Mouse (Mus musculus) liver, embryonic 13.5 days (tissue): ENCODE measurements around the gene Prune1. TPM values are rescaled to one million over a fixed set of nuclear protein-coding genes. Genes with fewer than 3 reads are reported as not detected.

Experiments
- ATAC-seq: fragments of 200-750 bp; cut with Nextera tagmentation; 2 replicates; pipeline ENCODE4 v1.8.0; 2017; ENCODE audit warnings: low read depth, mild to moderate bottlenecking, moderate number of reproducible peaks, moderate library complexity
- DNase-seq: peaks from one replicate; pipeline ENCODE4 v3.0.0; 2022
- H3K27ac ChIP-seq: fragments of 300-500 bp; sonication (generic); 2 replicates; pipeline ENCODE4 v1.5.1; 2015; ENCODE audit warnings: moderate library complexity, mild to moderate bottlenecking, inconsistent platforms
- H3K27me3 ChIP-seq: fragments of 300-500 bp; sonication (generic); 2 replicates; pipeline ENCODE4 v1.6.1; 2015; ENCODE audit warnings: mild to moderate bottlenecking, inconsistent platforms
- H3K36me3 ChIP-seq: fragments of 300-500 bp; sonication (generic); 2 replicates; pipeline ENCODE4 v1.6.1; 2015; ENCODE audit warnings: mild to moderate bottlenecking, inconsistent platforms
- H3K4me1 ChIP-seq: fragments of 300-500 bp; sonication (generic); replicated peaks from 2 replicates; pipeline ENCODE4 v1.6.1; 2015; ENCODE audit warnings: inconsistent platforms
- H3K4me2 ChIP-seq: fragments of 300-500 bp; sonication (generic); 2 replicates; pipeline ENCODE4 v1.6.1; 2015; ENCODE audit warnings: inconsistent platforms, mild to moderate bottlenecking, moderate library complexity
- H3K4me3 ChIP-seq: fragments of 300-500 bp; sonication (generic); replicated peaks from 2 replicates; pipeline ENCODE4 v1.5.1; 2015; ENCODE audit warnings: mild to moderate bottlenecking, inconsistent platforms
- H3K9ac ChIP-seq: fragments of 300-500 bp; sonication (generic); 2 replicates; pipeline ENCODE4 v1.6.1; 2015; ENCODE audit warnings: mild to moderate bottlenecking, inconsistent platforms
- H3K9me3 ChIP-seq: fragments of 300-500 bp; sonication (generic); replicated peaks from 2 replicates; pipeline ENCODE4 v1.6.1; 2016; ENCODE audit warnings: inconsistent platforms
- WGBS: fragments of 180-500 bp; shearing (Covaris S2); methylation state at CpG from one replicate; pipeline ENCODE4 v1.1.7; 2015; ENCODE audit not compliant: insufficient replicate concordance; 5-methylcytosine and 5-hydroxymethylcytosine counted together
- polyA plus RNA-seq: library from polyadenylated mRNA; unstranded; fragments of >200 nt; fragmentation: Nextera tagmentation; extraction: Ambion mirVana; gene quantifications from 2 replicates; pipeline ENCODE4 v1.2.1, GENCODE M21; 2015

Prune1 gene
- polyA plus RNA-seq, 1 experiment from 2014 or later = 8.6 TPM

DNA sequence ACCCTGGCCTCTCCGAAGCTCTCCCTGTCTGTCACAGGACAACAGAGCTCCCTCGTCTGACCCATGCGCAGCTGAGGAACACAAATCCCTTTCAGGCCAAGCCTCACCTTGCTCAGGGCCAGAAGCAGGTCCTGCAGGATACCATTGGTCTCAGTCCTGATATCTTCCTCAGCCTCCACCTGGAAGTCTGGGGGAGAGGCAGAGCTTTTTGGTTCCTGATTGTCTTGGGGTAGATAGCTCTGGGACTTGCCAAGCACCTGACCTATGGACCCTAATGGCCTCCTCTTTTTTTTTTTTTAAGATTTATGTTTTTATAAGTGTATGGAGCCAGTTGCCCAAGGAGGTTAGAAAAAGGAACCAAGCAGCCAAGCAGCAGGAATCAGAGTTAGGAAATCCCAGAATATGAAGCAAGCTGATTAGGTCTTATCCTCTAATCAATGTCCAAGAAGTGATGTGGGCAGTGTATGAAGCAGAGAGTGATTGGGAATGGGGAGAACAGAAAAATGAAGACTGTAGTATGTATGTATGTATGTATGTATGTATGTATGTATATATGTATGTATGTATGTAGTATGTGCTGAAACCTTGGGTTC, 19.4 kb upstream of the Prune1 start:
- ATAC-seq = no peak
- H3K27ac ChIP-seq = no peak overlapping the region
- H3K4me3 ChIP-seq = no peak overlapping the region
- DNase-seq = no peak
- WGBS = 76% methylated on average over 3 of the region's 3 CpGs
- no peak overlapping the region for H3K4me2 ChIP-seq
- no peaks in the 10 kb centered on the region for H3K9me3 ChIP-seq
- H3K27me3 ChIP-seq = no peaks in the 10 kb centered on the region
- H3K9ac ChIP-seq = no peak overlapping the region
- peaks cover 21% of the 10 kb centered on the region for H3K36me3 ChIP-seq
- peaks cover 18% of the 10 kb centered on the region for H3K4me1 ChIP-seq

DNA sequence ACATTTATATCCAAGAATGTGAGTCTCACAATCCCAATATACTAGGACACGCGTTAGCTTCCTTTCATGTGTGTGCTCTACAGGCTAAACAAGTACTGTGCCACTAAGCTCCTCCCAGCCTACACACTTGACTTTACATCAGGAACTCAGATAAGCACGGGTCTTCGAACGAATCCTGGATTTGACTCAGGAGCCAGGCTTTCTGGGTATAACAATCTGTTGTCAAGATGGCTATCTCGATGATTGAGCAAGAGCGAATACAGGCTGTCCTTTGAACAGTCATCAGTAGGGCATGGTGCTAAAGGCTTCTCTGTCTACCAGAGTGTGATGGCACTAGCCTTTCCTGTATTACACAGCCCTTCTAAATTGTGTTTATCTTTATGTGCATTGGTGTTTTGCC, 16.1 kb upstream of the Prune1 start:
- ATAC-seq (no peak), DNase-seq (no peak)
- WGBS = 50% methylated on average over 7 of the region's 7 CpGs
- H3K9ac ChIP-seq = no peak overlapping the region
- peaks cover 39% of the 10 kb centered on the region for H3K36me3 ChIP-seq
- H3K4me3 ChIP-seq = no peak overlapping the region
- no peaks in the 10 kb centered on the region for H3K27me3 ChIP-seq
- H3K9me3 ChIP-seq = no peaks in the 10 kb centered on the region
- H3K4me2 ChIP-seq = no peak overlapping the region
- peak overlapping the region; percentile 41; the same call in 1 of the 2 replicates for H3K27ac ChIP-seq
- H3K4me1 ChIP-seq = peaks cover 47% of the 10 kb centered on the region

DNA sequence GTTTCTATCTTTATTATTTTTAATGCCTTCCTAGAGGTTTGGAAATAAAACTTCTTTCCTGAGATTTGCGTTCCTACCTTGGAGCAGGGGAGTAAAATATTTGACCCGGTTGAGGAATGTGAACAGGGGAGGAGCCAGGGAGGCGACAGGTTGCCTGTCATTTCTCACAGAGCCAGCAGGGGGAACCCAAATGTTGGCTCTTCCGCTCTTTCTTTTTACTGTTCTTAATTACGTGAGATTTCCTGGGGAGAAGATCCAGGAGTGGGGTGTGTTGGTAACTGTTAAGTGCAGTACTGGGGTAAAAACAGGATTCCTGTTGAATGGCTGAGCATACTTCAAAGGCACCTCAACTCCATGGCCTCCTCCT, 14.2 kb upstream of the Prune1 start:
- no peak for DNase-seq
- H3K36me3 ChIP-seq = peaks cover 45% of the 10 kb centered on the region

DNA sequence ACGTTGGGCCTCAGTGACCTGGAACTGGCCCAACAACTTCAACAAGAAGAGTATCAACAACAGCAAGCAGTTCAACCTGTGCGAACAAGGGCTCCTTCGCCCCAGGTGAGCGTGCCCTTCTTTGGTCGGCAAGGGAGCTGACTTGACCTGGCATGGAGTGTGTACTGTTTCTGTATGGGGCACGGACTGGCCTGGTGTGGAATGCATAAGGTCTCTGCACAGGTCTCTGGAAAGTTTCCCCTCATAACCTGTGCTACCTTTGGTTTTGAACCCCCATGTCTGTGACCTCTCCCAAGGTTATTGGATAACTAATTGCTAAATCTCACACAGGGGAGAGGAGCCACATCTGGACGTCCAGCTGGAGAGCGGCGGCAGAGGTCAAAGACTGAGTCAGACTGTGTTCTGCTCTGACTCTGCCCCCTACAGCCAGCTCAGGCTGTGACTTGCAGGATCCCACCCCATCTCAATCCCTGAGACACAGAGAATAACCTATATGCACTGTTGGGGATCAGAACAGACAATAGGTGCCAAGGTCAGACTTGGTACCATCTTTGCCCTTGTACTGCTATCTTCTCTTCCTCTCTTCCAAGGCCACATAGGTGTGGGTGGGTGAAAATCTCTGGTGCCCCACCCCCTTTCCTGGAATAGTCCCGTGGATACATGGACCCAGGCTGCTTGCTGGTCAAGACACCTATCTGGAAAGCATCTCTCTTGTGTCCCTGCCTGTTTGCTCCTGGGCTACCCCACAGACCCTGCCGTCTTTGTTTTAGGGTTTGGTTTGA, 13.6 kb upstream of the Prune1 start:
- Histone ChIP-seq H3K27ac (peak overlapping the region; percentile 49; the same call in 1 of the 2 replicates), H3K9ac (no peak overlapping the region; the same call in 1 of the 2 replicates)

More for the DNA sequence above, 14.2 kb upstream of the Prune1 start:
- Histone ChIP-seq H3K9me3 (no peaks in the 10 kb centered on the region), H3K9ac (no peak overlapping the region; the same call in 1 of the 2 replicates), H3K27me3 (no peaks in the 10 kb centered on the region), H3K4me2 (no peak overlapping the region), H3K4me1 (peaks cover 53% of the 10 kb centered on the region), H3K4me3 (no peak overlapping the region), H3K27ac (no peak overlapping the region; the same call in 1 of the 2 replicates)
- 20% methylated on average over 5 of the region's 5 CpGs for WGBS
- no peak for ATAC-seq

DNA sequence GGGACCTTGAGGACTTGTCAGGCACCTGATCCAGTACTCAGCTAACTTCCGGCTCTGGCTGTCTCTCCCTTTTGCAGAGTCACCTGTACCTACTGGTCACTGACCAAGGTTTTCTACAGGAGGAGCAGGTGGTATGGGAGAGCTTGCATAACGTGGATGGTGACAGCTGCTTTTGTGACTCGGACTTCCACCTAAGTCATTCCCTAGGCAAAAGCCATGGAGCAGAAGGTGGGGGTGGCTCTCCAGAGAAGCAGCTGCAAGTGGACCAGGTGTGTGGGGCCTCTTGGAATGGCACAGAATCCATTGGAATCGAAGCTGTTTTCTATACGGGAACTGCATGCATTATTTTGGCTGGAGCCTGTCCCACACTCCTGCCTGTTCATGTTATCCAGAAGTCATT, 12.8 kb upstream of the Prune1 start:
- no peak overlapping the region for H3K27ac ChIP-seq
- DNase-seq (no peak), ATAC-seq (no peak)
- H3K9ac ChIP-seq = no peak overlapping the region
- no peak overlapping the region for H3K4me2 ChIP-seq
- no peaks in the 10 kb centered on the region for H3K9me3 ChIP-seq
- no peak overlapping the region for H3K4me3 ChIP-seq
- WGBS = 74% methylated on average over 5 of the region's 5 CpGs
- peaks cover 52% of the 10 kb centered on the region for H3K36me3 ChIP-seq
- no peaks in the 10 kb centered on the region for H3K27me3 ChIP-seq
- H3K4me1 ChIP-seq = peaks cover 54% of the 10 kb centered on the region

More for the DNA sequence above, 13.6 kb upstream of the Prune1 start:
- ATAC-seq (peak; percentile 38; the same call in 1 of the 2 replicates), DNase-seq (no peak)
- peaks cover 54% of the 10 kb centered on the region for H3K4me1 ChIP-seq
- no peaks in the 10 kb centered on the region for H3K27me3 ChIP-seq
- H3K36me3 ChIP-seq = peaks cover 50% of the 10 kb centered on the region
- no peak overlapping the region for H3K4me2 ChIP-seq
- WGBS = 69% methylated on average over 11 of the region's 11 CpGs
- no peak overlapping the region for H3K4me3 ChIP-seq
- no peaks in the 10 kb centered on the region for H3K9me3 ChIP-seq

DNA sequence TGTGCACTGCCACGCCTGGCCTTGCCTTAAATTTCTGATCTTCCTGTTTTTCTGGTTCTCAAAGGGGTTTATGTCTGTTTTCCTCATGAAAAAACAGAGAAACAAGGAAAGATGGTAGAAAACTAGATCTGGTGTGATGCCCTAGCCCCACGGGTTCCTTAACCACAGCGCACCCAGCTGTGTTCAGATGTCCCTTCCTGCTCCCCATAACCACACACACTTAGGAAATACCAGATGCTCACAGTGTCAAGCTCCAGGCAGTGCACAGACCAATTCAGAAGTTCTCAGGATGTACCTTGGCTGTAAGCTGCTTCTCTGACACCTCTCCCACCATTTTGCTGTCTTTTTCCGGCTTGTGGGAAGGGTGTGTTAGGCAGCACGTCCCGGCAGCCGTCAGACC, 12.4 kb upstream of the Prune1 start:
- Histone ChIP-seq H3K9me3 (no peaks in the 10 kb centered on the region), H3K4me3 (no peak overlapping the region), H3K27me3 (no peaks in the 10 kb centered on the region), H3K27ac (peak overlapping the region; percentile 60), H3K9ac (no peak overlapping the region), H3K4me1 (peaks cover 54% of the 10 kb centered on the region), H3K4me2 (no peak overlapping the region), H3K36me3 (peaks cover 56% of the 10 kb centered on the region)
- DNase-seq (no peak), ATAC-seq (no peak)
- WGBS = 66% methylated on average over 7 of the region's 7 CpGs

DNA sequence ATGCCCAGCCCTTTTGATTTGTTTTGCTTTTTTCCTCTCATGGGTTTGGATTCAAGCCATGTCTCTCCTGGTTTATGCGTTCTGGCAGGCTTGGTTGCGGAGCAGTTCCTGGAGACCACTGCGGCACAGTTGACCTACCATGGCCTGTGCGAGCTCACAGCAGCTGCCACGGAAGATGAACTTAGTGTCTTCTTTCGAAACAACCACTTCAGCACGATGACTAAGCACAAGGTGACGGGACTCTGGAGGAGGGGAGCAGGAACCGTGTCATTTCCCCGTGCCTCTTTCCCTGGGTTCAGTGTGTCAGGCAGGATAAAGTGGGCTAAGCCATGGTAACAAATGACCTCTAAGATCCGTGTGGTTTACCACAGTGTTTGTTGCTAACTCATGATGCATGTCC, 11.7 kb upstream of the Prune1 start:
- peak; percentile 32; the same call in 1 of the 2 replicates for ATAC-seq

DNA sequence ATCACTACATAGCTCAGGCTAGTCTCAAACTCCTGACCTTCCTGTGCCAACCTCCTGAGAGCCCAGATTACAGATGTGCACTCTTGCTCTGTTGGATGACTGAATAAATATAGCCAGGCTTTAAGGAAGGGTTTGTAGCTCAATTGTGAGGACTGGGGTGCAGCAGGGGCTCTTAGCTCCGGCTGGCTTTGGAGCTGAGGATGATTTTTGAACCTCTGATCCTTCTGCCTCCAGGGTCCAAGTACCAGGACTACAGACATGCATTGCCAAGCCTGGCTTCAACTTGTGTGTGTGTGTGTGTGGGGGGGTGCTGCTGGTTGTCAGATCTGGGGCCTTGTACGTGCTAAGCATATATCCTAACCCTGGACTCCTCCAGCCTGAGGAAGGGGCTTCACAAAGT, 11.0 kb upstream of the Prune1 start:
- no peak for DNase-seq
- H3K27ac ChIP-seq = peak overlapping the region; percentile 65
- no peak overlapping the region for H3K4me3 ChIP-seq
- peaks cover 68% of the 10 kb centered on the region for H3K36me3 ChIP-seq
- H3K9ac ChIP-seq = no peak overlapping the region
- no peaks in the 10 kb centered on the region for H3K9me3 ChIP-seq
- no peak for ATAC-seq
- no peak overlapping the region for H3K4me2 ChIP-seq
- WGBS = 60% methylated on average over 2 of the region's 2 CpGs
- peaks cover 52% of the 10 kb centered on the region for H3K4me1 ChIP-seq
- no peaks in the 10 kb centered on the region for H3K27me3 ChIP-seq

More for the DNA sequence above, 11.7 kb upstream of the Prune1 start:
- Histone ChIP-seq H3K9me3 (no peaks in the 10 kb centered on the region), H3K27me3 (no peaks in the 10 kb centered on the region), H3K4me2 (no peak overlapping the region), H3K4me3 (no peak overlapping the region), H3K27ac (peak overlapping the region; percentile 65), H3K36me3 (peaks cover 62% of the 10 kb centered on the region), H3K4me1 (peaks cover 54% of the 10 kb centered on the region), H3K9ac (no peak overlapping the region)
- WGBS = 24% methylated on average over 11 of the region's 11 CpGs
- no peak for DNase-seq

DNA sequence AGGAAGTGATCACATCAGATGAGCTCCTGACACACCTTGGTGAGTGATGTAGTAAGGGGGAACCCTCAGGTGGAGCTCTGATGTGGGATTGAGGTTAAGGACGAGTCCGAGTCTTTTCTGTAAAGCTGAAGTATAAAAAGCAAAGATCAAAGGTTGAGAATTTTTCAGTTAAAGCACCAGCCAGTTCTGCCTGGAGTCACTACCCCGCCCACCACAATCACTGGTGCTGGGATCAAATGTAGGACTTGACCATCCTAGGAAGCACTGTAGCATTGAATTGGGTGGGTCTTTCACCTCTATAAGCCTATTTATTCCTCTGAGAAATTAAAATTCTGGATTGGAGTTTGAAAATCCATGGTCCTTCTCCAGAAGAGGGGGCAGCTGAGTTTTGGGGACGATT, 9.2 kb upstream of the Prune1 start:
- no peak overlapping the region for H3K27ac ChIP-seq
- no peak overlapping the region for H3K4me3 ChIP-seq
- no peak overlapping the region for H3K9ac ChIP-seq
- H3K36me3 ChIP-seq = peaks cover 68% of the 10 kb centered on the region
- ATAC-seq = no peak
- no peaks in the 10 kb centered on the region for H3K9me3 ChIP-seq
- H3K27me3 ChIP-seq = no peaks in the 10 kb centered on the region
- H3K4me2 ChIP-seq = no peak overlapping the region
- DNase-seq = no peak
- 66% methylated on average over 4 of the region's 4 CpGs for WGBS
- H3K4me1 ChIP-seq = peaks cover 46% of the 10 kb centered on the region

DNA sequence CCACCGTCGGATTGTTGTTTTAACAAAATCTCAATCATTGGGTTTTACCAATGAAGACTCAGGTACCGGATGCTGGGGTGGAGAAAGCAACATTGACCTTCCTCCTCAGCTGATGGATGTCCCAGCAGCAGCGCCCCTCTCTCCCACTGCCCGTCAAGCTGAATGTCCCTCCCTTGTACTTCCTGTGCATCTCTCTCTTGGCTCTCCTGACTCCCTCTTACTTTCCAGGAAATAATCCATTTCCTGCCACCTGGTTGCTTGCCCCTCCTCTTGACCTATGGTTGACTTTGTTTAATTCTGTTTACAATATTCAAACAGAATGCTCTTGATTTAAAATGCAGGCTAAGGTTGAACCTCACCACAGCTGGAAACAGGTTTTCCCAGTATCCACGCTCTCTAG, 8.3 kb upstream of the Prune1 start:
- ATAC-seq (no peak), DNase-seq (no peak)
- Histone ChIP-seq H3K4me2 (no peak overlapping the region), H3K36me3 (peaks cover 61% of the 10 kb centered on the region), H3K27ac (no peak overlapping the region), H3K4me3 (no peak overlapping the region), H3K4me1 (peaks cover 46% of the 10 kb centered on the region), H3K27me3 (no peaks in the 10 kb centered on the region), H3K9ac (no peak overlapping the region), H3K9me3 (no peaks in the 10 kb centered on the region)
- 79% methylated on average over 6 of the region's 6 CpGs for WGBS

DNA sequence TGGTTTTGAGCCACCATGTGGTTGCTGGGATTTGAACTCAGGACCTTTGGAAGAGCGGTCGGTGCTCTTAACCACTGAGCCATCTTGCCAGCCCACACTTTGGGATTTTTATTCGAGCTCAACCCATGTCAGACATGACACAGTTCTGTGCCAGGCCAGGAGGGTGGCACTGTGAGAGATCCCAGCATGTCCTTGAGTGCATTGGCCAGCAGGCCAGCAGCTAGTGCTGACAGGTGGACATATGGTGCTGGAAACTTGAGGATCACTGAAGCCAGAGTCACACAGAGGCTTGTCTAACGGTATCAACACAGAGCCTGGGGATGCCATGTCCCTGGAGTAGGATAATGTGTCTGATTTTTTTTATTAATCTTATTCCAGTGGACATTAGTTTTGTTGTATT, 7.5 kb upstream of the Prune1 start:
- H3K9ac ChIP-seq = no peak overlapping the region
- ATAC-seq (no peak), DNase-seq (no peak)
- H3K4me2 ChIP-seq = no peak overlapping the region
- peaks cover 47% of the 10 kb centered on the region for H3K4me1 ChIP-seq
- H3K9me3 ChIP-seq = no peaks in the 10 kb centered on the region
- no peak overlapping the region for H3K27ac ChIP-seq
- peaks cover 54% of the 10 kb centered on the region for H3K36me3 ChIP-seq
- H3K27me3 ChIP-seq = no peaks in the 10 kb centered on the region
- WGBS = 85% methylated on average over 4 of the region's 4 CpGs
- no peak overlapping the region for H3K4me3 ChIP-seq

DNA sequence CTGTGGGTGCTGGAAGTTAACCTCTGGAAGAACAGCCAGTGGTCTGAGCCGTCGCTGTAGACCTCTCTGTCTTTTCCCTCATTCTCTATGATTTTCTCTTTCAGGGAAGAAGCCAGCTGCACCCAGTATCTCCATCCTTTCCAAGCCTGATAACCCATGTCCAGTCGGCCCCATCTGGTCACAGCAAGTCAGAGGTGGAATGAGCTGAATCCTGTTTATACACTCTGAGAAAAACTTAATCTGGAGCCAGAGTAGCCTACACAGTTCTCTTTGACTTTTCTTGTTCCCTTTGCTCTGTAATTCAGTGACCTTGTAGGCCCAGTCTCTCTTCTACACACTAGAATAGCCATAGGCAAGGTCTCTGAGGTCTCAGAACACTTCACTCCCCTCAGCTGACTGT, 5.7 kb upstream of the Prune1 start:
- H3K9ac ChIP-seq = no peak overlapping the region
- H3K4me2 ChIP-seq = no peak overlapping the region
- H3K9me3 ChIP-seq = no peaks in the 10 kb centered on the region
- 79% methylated on average over 3 of the region's 3 CpGs for WGBS
- H3K36me3 ChIP-seq = peaks cover 38% of the 10 kb centered on the region
- ATAC-seq (no peak), DNase-seq (no peak)
- no peak overlapping the region for H3K27ac ChIP-seq
- no peaks in the 10 kb centered on the region for H3K27me3 ChIP-seq
- peaks cover 41% of the 10 kb centered on the region for H3K4me1 ChIP-seq
- H3K4me3 ChIP-seq = no peak overlapping the region
